Mouse (Mus musculus): ENCODE data around the gene Actr1a. TPM values are rescaled to one million over a fixed set of nuclear protein-coding genes. Genes with fewer than 3 reads are reported as not detected.

The Actr1a gene
- polyA plus RNA-seq, 1 experiment: 75.3 TPM

GRCm38 (mm10) chr19:46344710-46345419, 50.7 kb downstream of the Actr1a start:
- H3K4me1 ChIP-seq (ENCODE audit: control insufficient read depth, insufficient read depth, low read length): no peaks in the 10 kb centered on the region
- H3K36me3 ChIP-seq (ENCODE audit: control insufficient read depth, insufficient read depth, low read length, poor library complexity, severe bottlenecking): no peaks in the 10 kb centered on the region
- no peak overlapping the region for H3K9ac ChIP-seq (ENCODE audit: low read depth, poor library complexity, severe bottlenecking)
- H3K27ac ChIP-seq (ENCODE audit: insufficient read depth, low read length): no peak overlapping the region
- no peaks in the 10 kb centered on the region for H3K9me3 ChIP-seq (replicated peaks; ENCODE audit: control insufficient read depth, insufficient read depth, low read length, poor library complexity, severe bottlenecking)
- H3K27me3 ChIP-seq (ENCODE audit: control insufficient read depth, insufficient read depth, low read length, poor library complexity, severe bottlenecking): no peaks in the 10 kb centered on the region
- no peak overlapping the region for H3K4me3 ChIP-seq (ENCODE audit: low read depth, low read length)
- TF ChIP-seq POLR2A (IDR thresholded peaks at IDR 0.05; ENCODE audit: insufficient read depth, low read length): no peak
- no peak for TF ChIP-seq EP300 (IDR thresholded peaks at IDR 0.05; ENCODE audit: insufficient read depth, low read depth, low read length)
- no peak for TF ChIP-seq CTCF (IDR thresholded peaks at IDR 0.05; ENCODE audit: low read depth, low read length)

DNA sequence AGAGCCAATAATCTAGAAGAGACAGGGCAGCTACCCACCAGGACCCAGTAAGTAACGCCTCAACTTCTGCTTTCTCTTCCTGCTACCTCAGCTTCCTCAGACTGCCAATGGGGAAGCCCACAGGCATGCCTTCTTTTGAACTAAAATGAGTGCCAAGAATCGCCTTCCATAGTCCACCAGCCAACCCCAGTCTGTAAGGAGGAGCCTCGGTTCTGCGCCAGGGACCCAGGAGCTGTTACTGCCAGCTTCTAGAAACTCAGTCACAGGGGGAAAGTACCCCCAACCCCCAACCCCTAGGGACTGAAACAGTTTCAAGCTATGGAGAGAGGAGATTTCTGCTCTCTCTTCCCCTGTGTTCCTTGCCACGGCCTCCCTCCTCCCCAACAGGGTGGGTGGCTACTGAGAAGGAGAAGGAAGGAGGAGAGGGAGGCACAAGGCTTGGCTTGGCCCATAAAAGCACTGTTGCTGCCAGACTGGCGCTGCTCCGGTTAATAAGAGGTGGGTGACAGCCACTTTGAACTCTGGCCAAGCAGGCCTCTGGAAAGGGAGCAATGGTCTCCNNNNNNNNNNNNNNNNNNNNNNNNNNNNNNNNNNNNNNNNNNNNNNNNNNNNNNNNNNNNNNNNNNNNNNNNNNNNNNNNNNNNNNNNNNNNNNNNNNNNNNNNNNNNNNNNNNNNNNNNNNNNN, 56.1 kb downstream of the Actr1a start:
- Histone ChIP-seq H3K4me3 (ENCODE audit: low read depth, low read length) (no peak overlapping the region), H3K9ac (ENCODE audit: low read depth, poor library complexity, severe bottlenecking) (peak overlapping the region; percentile 41), H3K27ac (ENCODE audit: insufficient read depth, low read length) (no peak overlapping the region)

GRCm38 (mm10) chr19:46338942-46339286, 56.6 kb downstream of the Actr1a start:
- Histone ChIP-seq H3K27ac (ENCODE audit: insufficient read depth, low read length) (0 out of 2 replicates have a peak overlapping the region, but pooled peaks have one; percentile 11), H3K27me3 (ENCODE audit: control insufficient read depth, insufficient read depth, low read length, poor library complexity, severe bottlenecking) (no peaks in the 10 kb centered on the region), H3K9ac (ENCODE audit: low read depth, poor library complexity, severe bottlenecking) (peak overlapping the region; percentile 41), H3K9me3 (replicated peaks; ENCODE audit: control insufficient read depth, insufficient read depth, low read length, poor library complexity, severe bottlenecking) (no peaks in the 10 kb centered on the region), H3K4me3 (ENCODE audit: low read depth, low read length) (no peak overlapping the region), H3K36me3 (ENCODE audit: control insufficient read depth, insufficient read depth, low read length, poor library complexity, severe bottlenecking) (no peaks in the 10 kb centered on the region), H3K4me1 (ENCODE audit: control insufficient read depth, insufficient read depth, low read length) (no peaks in the 10 kb centered on the region)
- TF ChIP-seq CTCF (IDR thresholded peaks at IDR 0.05; ENCODE audit: low read depth, low read length) (no peak), POLR2A (IDR thresholded peaks at IDR 0.05; ENCODE audit: insufficient read depth, low read length) (no peak), EP300 (IDR thresholded peaks at IDR 0.05; ENCODE audit: insufficient read depth, low read depth, low read length) (no peak)

More for the DNA sequence above, 56.1 kb downstream of the Actr1a start:
- Histone ChIP-seq H3K27me3 (ENCODE audit: control insufficient read depth, insufficient read depth, low read length, poor library complexity, severe bottlenecking) (no peaks in the 10 kb centered on the region), H3K9me3 (replicated peaks; ENCODE audit: control insufficient read depth, insufficient read depth, low read length, poor library complexity, severe bottlenecking) (no peaks in the 10 kb centered on the region), H3K36me3 (ENCODE audit: control insufficient read depth, insufficient read depth, low read length, poor library complexity, severe bottlenecking) (no peaks in the 10 kb centered on the region), H3K4me1 (ENCODE audit: control insufficient read depth, insufficient read depth, low read length) (no peaks in the 10 kb centered on the region)
- TF ChIP-seq CTCF (IDR thresholded peaks at IDR 0.05; ENCODE audit: low read depth, low read length): no peak
- TF ChIP-seq EP300 (IDR thresholded peaks at IDR 0.05; ENCODE audit: insufficient read depth, low read depth, low read length): no peak
- TF ChIP-seq POLR2A (IDR thresholded peaks at IDR 0.05; ENCODE audit: insufficient read depth, low read length): no peak

GRCm38 (mm10) chr19:46338331-46338936, 57.1 kb downstream of the Actr1a start, which contains the start of gene Cuedc2:
Cuedc2 (minus strand) TSS chr19:46338702.
- Histone ChIP-seq H3K9ac (ENCODE audit: low read depth, poor library complexity, severe bottlenecking) (peak within 1 kb of the TSS; percentile 78), H3K27ac (ENCODE audit: insufficient read depth, low read length) (0 out of 2 replicates have a peak within 1 kb of the TSS, but pooled peaks have one; percentile 11), H3K4me1 (ENCODE audit: control insufficient read depth, insufficient read depth, low read length) (no peaks in the 10 kb centered on the region), H3K9me3 (replicated peaks; ENCODE audit: control insufficient read depth, insufficient read depth, low read length, poor library complexity, severe bottlenecking) (no peaks in the 10 kb centered on the region), H3K36me3 (ENCODE audit: control insufficient read depth, insufficient read depth, low read length, poor library complexity, severe bottlenecking) (no peaks in the 10 kb centered on the region), H3K27me3 (ENCODE audit: control insufficient read depth, insufficient read depth, low read length, poor library complexity, severe bottlenecking) (no peaks in the 10 kb centered on the region), H3K4me3 (ENCODE audit: low read depth, low read length) (peak within 1 kb of the TSS; percentile 74)
- TF ChIP-seq POLR2A (IDR thresholded peaks at IDR 0.05; ENCODE audit: insufficient read depth, low read length) (no peak), CTCF (IDR thresholded peaks at IDR 0.05; ENCODE audit: low read depth, low read length) (no peak), EP300 (IDR thresholded peaks at IDR 0.05; ENCODE audit: insufficient read depth, low read depth, low read length) (no peak)

DNA sequence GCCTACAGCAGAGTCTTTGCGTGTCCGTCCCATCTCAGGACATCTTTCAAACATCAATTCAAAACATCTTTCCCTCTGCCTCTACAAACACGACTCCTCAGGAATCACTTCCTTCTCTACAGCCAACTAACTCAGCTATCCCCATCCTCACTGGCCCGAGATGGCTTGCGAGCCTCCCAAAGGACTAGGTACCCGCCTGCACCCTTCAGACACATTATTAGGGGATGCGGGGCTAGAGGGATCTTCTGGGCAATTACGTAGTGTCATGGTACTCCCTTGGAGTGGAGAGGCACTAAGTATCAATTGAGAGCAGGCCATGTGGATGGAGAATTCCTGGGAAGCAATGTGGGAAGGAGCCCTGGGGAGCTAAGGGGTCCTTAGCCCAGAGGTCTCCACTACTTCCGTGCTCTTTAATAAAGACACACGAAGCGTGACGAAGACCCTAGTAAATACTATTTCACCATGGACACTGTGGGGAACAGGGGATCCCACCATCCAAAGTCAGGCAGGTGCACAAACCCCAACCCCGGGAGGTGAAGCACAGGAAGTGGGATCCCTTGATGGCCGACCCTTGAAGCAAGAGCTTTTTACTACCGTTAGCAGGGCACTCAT, 57.7 kb downstream of the Actr1a start:
- no peak for TF ChIP-seq CTCF (IDR thresholded peaks at IDR 0.05; ENCODE audit: low read depth, low read length)
- TF ChIP-seq POLR2A (IDR thresholded peaks at IDR 0.05; ENCODE audit: insufficient read depth, low read length): no peak
- no peak for TF ChIP-seq EP300 (IDR thresholded peaks at IDR 0.05; ENCODE audit: insufficient read depth, low read depth, low read length)
- Histone ChIP-seq H3K9ac (ENCODE audit: low read depth, poor library complexity, severe bottlenecking) (peak overlapping the region; percentile 78), H3K9me3 (replicated peaks; ENCODE audit: control insufficient read depth, insufficient read depth, low read length, poor library complexity, severe bottlenecking) (no peaks in the 10 kb centered on the region), H3K4me3 (ENCODE audit: low read depth, low read length) (peak overlapping the region; percentile 74), H3K36me3 (ENCODE audit: control insufficient read depth, insufficient read depth, low read length, poor library complexity, severe bottlenecking) (no peaks in the 10 kb centered on the region), H3K27me3 (ENCODE audit: control insufficient read depth, insufficient read depth, low read length, poor library complexity, severe bottlenecking) (no peaks in the 10 kb centered on the region), H3K4me1 (ENCODE audit: control insufficient read depth, insufficient read depth, low read length) (no peaks in the 10 kb centered on the region), H3K27ac (ENCODE audit: insufficient read depth, low read length) (no peak overlapping the region)

Data from ES-Bruce4 (cell line).